Mouse (Mus musculus) layer of hippocampus, postnatal 14 days (tissue): ENCODE measurements around the gene Pkd1. TPM values are rescaled to one million over a fixed set of nuclear protein-coding genes. Genes with fewer than 3 reads are reported as not detected.
A peak's percentile ranks its signal among the peaks of the same experiment; 100 is the strongest.

Experiments used
- DNase-seq, 2 experiments: peaks; one replicate each; pipeline ENCODE4 v3.0.0; 2021 to 2022; ENCODE audit warnings: low spot score in 2 of 2, mixed read lengths in 1 of 2
- total RNA-seq, 2 experiments: library from RNA; stranded (reverse); gene quantifications; 2 replicates each; pipeline ENCODE4 v1.2.3; 2021

Gene Pkd1
- total RNA-seq, 2 experiments from 2014 or later: 71.1 to 85.9 TPM

GRCm38 (mm10) chr17:24532045-24532444 is 17.6 kb upstream of the Pkd1 start:
- DNase-seq: no peak

GRCm38 (mm10) chr17:24533099-24533992 is 16.3 kb upstream of the Pkd1 start:
- peak; percentile 81 to 88 for DNase-seq

- no peak for DNase-seq
Measured at GRCm38 (mm10) chr17:24534160-24534718, 15.4 kb upstream of the Pkd1 start, which contains the start of gene Rab26. Rab26 (minus strand) TSS chr17:24534210.

GRCm38 (mm10) chr17:24535300-24535699 is 14.3 kb upstream of the Pkd1 start:
- no peak for DNase-seq

- DNase-seq: no peak
Measured at GRCm38 (mm10) chr17:24537536-24537935, 12.1 kb upstream of the Pkd1 start.

GRCm38 (mm10) chr17:24538950-24539349 is 10.7 kb upstream of the Pkd1 start:
- peak in 1 of 2 experiments; percentile 70 for DNase-seq

- no peak for DNase-seq
Measured at GRCm38 (mm10) chr17:24540375-24540774, 9.3 kb upstream of the Pkd1 start.

GRCm38 (mm10) chr17:24544613-24545012 is 5.0 kb upstream of the Pkd1 start:
- no peak for DNase-seq

GRCm38 (mm10) chr17:24545247-24545646 is 4.4 kb upstream of the Pkd1 start:
- DNase-seq: no peak

- no peak for DNase-seq
Measured at GRCm38 (mm10) chr17:24546234-24546633, 3.4 kb upstream of the Pkd1 start.

- no peak for DNase-seq
Measured at GRCm38 (mm10) chr17:24548435-24548834, 1.2 kb upstream of the Pkd1 start.

GRCm38 (mm10) chr17:24548921-24549617 is 565 bp upstream of the Pkd1 start:
- no peak for DNase-seq

GRCm38 (mm10) chr17:24550416-24551049 is 899 bp downstream of the Pkd1 start:
- DNase-seq: peak; percentile 70 to 72

GRCm38 (mm10) chr17:24551050-24551444 is 1.4 kb downstream of the Pkd1 start:
- no peak for DNase-seq

GRCm38 (mm10) chr17:24557091-24557490 is 7.5 kb downstream of the Pkd1 start:
- DNase-seq: no peak

- no peak for DNase-seq
Measured at GRCm38 (mm10) chr17:24558600-24559099, 9.0 kb downstream of the Pkd1 start.

- DNase-seq: no peak
Measured at GRCm38 (mm10) chr17:24559146-24559545, 9.5 kb downstream of the Pkd1 start.

GRCm38 (mm10) chr17:24560301-24561028 is 10.8 kb downstream of the Pkd1 start:
- no peak for DNase-seq

GRCm38 (mm10) chr17:24561592-24561991 is 12.0 kb downstream of the Pkd1 start:
- DNase-seq: no peak

GRCm38 (mm10) chr17:24563638-24564037 is 14.0 kb downstream of the Pkd1 start:
- DNase-seq: no peak

GRCm38 (mm10) chr17:24564422-24564821 is 14.8 kb downstream of the Pkd1 start:
- no peak for DNase-seq
